Mouse (Mus musculus) cerebellum, postnatal 4 days (tissue): ENCODE data around the gene Myl7.
"Not testable (repeated sequence)": the region's sequence is repeated elsewhere in the genome, so short reads cannot be mapped to it uniquely, and the experiment has no call there.

ENCODE experiments used
- DNase-seq, 2 experiments: peaks; one replicate each; pipeline ENCODE4 v3.0.0; 2022; ENCODE audit warnings: low spot score in 2 of 2, mixed read lengths in 1 of 2

The Myl7 gene

GRCm38 (mm10) chr11:5904357-5904756 is 5.8 kb upstream of the Myl7 start:
- no peak for DNase-seq

- DNase-seq: no peak
These were observed 5.3 kb upstream of the Myl7 start for GRCm38 (mm10) chr11:5903844-5904243.

- no peak for DNase-seq
These were observed 3.8 kb upstream of the Myl7 start for GRCm38 (mm10) chr11:5902390-5902789.

GRCm38 (mm10) chr11:5901950-5902349 is 3.4 kb upstream of the Myl7 start:
- DNase-seq: peak in 1 of 2 experiments; percentile 65

- DNase-seq: no peak
These were observed 2.7 kb upstream of the Myl7 start for GRCm38 (mm10) chr11:5901320-5901719.

- DNase-seq: no peak
These were observed 704 bp upstream of the Myl7 start for GRCm38 (mm10) chr11:5899286-5899685.

GRCm38 (mm10) chr11:5897839-5898238 is 743 bp downstream of the Myl7 start:
- DNase-seq: no peak

- no peak for DNase-seq
These were observed 1.4 kb downstream of the Myl7 start for GRCm38 (mm10) chr11:5897230-5897629.

GRCm38 (mm10) chr11:5893807-5894206 is 4.8 kb downstream of the Myl7 start:
- no peak for DNase-seq

- DNase-seq: no peak
These were observed 5.7 kb downstream of the Myl7 start for GRCm38 (mm10) chr11:5892810-5893368.

- peak in 1 of 2 experiments; percentile 17 for DNase-seq
These were observed 6.4 kb downstream of the Myl7 start for GRCm38 (mm10) chr11:5892151-5892591.

- not testable (repeated sequence) for DNase-seq
These were observed 10.0 kb downstream of the Myl7 start for GRCm38 (mm10) chr11:5888563-5888962.

- DNase-seq: no peak
These were observed 11.3 kb downstream of the Myl7 start for GRCm38 (mm10) chr11:5887250-5887649.

GRCm38 (mm10) chr11:5886187-5886586 is 12.4 kb downstream of the Myl7 start:
- DNase-seq: peak in 1 of 2 experiments; percentile 62

- DNase-seq: no peak
These were observed 16.1 kb downstream of the Myl7 start for GRCm38 (mm10) chr11:5882518-5882917.

- peak; percentile 61 to 81 for DNase-seq
These were observed 18.7 kb downstream of the Myl7 start for GRCm38 (mm10) chr11:5879905-5880304.

- no peak for DNase-seq
These were observed 19.9 kb downstream of the Myl7 start for GRCm38 (mm10) chr11:5878661-5879060.

- DNase-seq: peak; percentile 95 to 96
These were observed 20.6 kb downstream of the Myl7 start, which contains the start of gene Pold2 for GRCm38 (mm10) chr11:5877921-5878526. Pold2 (minus strand) TSS chr11:5878292.

- DNase-seq: no peak
These were observed 21.2 kb downstream of the Myl7 start for GRCm38 (mm10) chr11:5877421-5877820.

- no peak for DNase-seq
These were observed 25.4 kb downstream of the Myl7 start for GRCm38 (mm10) chr11:5873192-5873591.

GRCm38 (mm10) chr11:5872707-5873106 is 25.9 kb downstream of the Myl7 start:
- DNase-seq: no peak

- no peak for DNase-seq
These were observed 28.5 kb downstream of the Myl7 start for GRCm38 (mm10) chr11:5870069-5870468.

GRCm38 (mm10) chr11:5869331-5869730 is 29.3 kb downstream of the Myl7 start:
- DNase-seq: no peak

- DNase-seq: no peak
These were observed 30.3 kb downstream of the Myl7 start for GRCm38 (mm10) chr11:5868324-5868723.
